Mouse (Mus musculus) frontal cortex, adult (tissue): ENCODE data around the gene Wwc2.
A peak's percentile ranks its signal among the peaks of the same experiment; 100 is the strongest.

Source experiments
- ATAC-seq: cut with Nextera tagmentation; 2 replicates; pipeline ENCODE4 v1.9.2; 2017; ENCODE audit warnings: mild to moderate bottlenecking, moderate library complexity, mixed read lengths; ENCODE audit not compliant: low TSS enrichment

Gene Wwc2

DNA sequence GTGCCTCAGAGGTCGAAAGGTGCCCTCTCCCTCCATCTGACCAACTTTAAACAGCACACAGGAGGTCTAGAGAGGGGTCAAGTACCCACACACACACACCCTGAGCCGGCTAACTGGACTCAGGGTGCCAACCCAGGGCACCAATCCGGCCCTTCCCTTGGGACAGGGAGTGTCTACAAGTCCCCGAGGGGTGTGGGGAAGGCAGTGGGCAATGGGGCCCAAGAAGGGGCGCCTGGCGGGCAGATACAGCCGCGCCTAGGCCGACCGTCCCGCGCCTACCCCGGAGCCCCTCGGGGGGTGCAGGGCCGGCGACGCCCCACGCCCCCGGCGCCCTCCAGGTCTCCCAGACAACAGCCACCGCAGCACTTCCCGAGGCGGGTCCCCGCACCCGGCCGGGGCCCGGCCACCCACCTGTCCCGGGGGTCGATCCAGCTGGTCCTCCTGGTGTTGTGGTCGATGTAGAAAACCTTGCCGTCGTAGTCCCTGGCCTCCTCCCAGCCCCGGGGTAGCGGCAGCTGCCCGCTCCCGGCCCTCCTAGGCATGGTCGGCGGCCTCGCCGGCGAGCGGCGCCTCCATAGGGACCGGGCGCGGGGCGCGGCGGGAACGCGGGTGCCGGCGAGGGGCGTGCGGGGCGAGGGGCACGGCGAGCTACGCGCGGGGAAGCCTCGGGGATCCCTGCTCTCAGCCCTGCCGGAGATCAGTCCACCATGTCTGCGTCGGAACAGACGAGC lies 904 bp downstream of the Wwc2 start:
- peak; percentile 47 for ATAC-seq

- no peak for ATAC-seq
These were observed 1.5 kb downstream of the Wwc2 start for GRCm38 (mm10) chr8:47989211-47989610.

- ATAC-seq: no peak
These were observed 2.6 kb downstream of the Wwc2 start for GRCm38 (mm10) chr8:47988111-47988510.

DNA sequence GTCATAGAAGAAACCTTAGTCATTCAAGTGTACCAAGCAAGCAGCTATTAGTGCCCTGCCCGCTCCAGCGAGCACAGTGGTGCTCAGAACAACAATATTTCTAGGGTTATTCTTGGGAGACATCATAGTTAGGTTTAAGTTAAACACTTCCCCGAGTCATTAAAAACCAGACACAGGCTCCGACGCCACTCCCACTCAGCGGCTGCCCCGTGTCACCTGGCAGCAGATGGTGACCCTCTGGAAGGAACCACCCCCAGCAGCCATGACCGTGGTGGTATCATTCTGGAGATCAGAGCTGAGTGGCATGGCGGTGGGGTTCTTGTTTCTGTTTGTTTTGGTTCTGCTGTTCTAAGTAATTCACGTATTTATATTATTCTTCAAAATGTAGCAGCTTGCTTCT lies 5.1 kb downstream of the Wwc2 start:
- no peak for ATAC-seq

DNA sequence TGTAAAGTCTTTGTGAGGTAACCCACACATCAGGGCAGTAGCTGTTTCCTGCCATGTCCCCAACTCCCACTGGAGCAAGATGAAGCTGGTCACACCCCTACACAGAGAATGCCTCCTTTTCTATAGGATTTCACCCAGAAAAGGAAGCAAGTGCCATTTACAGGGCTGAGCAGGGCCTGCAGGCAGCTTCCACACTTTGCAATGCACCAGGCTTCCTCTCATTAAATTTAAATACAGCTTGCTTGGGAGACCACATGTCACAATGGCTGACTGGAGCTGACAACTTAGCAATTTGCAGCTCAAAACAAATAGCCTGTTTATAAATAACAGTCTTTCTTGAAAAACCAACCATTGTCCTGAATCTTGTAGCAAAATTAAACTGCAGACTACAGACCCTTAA lies 5.5 kb downstream of the Wwc2 start:
- 0 out of 2 replicates have a peak, but pooled peaks have one; percentile 18 for ATAC-seq

- no peak for ATAC-seq
These were observed 9.6 kb downstream of the Wwc2 start for GRCm38 (mm10) chr8:47981075-47981474.

- no peak for ATAC-seq
These were observed 10.8 kb downstream of the Wwc2 start for GRCm38 (mm10) chr8:47979876-47980275.

- no peak for ATAC-seq
These were observed 12.0 kb downstream of the Wwc2 start for GRCm38 (mm10) chr8:47978755-47979154.

DNA sequence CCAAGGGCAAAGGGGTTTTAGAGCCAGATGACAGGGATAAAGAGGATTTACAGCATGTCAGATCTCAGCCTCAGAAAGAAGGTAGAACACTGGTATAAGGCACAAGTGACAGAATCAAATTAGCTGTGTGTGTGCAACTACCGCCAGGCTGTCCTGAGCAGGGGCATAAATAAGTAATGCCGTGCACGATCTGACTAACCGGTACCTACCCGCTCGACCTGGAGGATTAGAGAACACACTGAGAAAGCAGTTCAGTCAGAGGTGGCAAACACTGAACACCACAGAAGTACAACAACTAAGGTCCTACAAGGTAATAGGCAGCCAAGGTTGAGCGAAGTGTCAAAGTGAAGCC lies 15.8 kb downstream of the Wwc2 start:
- ATAC-seq: peak; percentile 27; the same call in 1 of the 2 replicates

DNA sequence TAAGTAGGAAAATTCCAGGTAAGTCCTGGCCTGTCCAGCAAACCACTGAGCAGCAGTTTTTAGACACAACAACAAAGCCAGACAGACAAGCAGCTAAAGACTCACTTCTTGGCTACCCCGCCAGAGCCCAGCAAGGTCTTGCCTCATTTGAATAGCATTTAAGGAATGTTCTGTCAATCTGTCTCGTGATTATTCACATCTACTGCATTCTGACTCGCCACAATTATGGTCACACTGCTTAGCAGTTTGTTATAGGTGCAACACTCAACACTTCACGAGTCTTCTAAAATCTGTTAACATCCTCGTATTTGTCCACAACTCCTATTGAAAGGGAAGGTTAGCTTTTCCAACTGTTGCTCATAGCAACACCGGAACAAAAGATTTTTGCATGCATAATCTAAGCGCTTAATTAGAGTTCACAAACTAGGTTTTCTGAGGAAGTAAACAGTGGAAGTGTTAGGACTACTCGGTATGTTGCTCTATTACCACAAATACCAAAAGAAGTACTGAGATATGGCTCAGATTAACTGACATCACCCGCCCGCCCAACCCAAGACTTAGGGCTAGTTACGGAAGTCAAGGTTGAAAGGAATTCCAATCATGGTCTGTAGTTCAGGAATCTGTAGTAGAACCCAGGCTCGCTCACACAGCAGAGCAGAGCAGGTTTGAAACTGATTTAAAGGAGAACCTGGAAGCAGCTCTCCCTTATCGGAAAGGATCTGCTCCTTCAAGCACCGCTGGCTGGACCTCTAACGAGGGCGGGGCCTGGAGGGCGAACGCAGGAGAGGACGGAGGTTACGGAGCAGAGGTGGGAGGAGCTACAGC lies 16.4 kb downstream of the Wwc2 start:
- ATAC-seq: peak; percentile 55; the same call in 1 of the 2 replicates

- no peak for ATAC-seq
These were observed 19.6 kb downstream of the Wwc2 start for GRCm38 (mm10) chr8:47971121-47971520.

DNA sequence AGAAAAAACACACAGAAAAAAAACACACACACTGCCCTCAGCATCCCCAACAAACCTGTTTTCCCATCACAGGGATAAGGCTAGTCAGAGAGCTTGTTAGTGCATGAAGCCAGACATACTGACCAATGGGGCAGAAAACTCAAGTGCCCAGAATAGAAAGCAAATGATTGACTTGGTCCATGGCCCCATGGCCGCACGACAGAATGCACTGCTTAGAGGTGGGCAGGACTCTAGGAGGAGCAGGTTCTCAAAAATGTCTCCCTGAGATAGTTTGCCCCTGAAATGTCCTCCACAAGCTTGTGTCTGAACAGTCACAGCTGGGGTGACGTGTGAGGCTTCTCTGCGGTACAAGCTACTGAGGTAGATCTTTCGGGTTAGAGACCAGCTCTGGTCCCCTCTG lies 20.1 kb downstream of the Wwc2 start:
- no peak for ATAC-seq

- peak; percentile 31; the same call in 1 of the 2 replicates for ATAC-seq
These were observed 23.4 kb downstream of the Wwc2 start for GRCm38 (mm10) chr8:47967045-47967920.

DNA sequence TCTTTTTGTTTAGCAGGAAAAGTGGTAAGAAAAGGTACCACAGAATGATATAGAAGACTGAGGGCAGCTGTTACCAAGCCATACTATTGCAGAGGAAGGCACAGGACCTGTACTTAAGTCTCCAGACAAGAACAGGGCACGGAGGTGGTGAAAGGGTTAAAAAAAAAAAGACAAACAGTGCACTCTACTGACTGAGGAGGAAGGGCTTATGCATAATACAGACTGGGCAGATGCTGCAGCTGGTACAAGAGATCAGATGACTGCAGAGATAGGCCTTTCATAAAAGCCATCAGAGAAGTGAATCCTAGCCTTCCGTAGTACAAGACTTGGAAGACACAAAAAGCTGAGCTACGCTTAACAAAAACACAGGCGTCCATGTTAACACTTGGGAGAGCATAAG lies 28.2 kb downstream of the Wwc2 start:
- no peak for ATAC-seq

DNA sequence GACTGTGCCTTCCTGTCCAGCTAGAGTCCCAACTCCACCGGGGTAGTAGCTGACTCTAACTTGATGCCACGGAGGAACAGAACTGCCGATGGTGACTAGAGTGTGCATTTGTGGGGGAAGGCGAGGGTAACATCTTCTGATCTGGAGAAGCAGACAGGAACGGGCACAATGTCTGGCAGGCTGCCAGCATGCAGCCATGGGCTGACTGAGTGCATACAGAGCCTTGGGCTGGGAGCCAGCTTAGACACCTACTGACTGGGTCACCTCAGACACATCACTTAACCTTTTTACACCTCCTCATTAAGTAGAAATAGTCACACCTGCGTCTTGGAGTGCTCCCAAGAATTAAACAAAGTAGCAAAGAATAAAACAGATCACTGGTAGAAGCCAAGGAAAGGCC lies 28.7 kb downstream of the Wwc2 start:
- ATAC-seq: no peak

- ATAC-seq: no peak
These were observed 33.2 kb downstream of the Wwc2 start for GRCm38 (mm10) chr8:47957560-47957959.

DNA sequence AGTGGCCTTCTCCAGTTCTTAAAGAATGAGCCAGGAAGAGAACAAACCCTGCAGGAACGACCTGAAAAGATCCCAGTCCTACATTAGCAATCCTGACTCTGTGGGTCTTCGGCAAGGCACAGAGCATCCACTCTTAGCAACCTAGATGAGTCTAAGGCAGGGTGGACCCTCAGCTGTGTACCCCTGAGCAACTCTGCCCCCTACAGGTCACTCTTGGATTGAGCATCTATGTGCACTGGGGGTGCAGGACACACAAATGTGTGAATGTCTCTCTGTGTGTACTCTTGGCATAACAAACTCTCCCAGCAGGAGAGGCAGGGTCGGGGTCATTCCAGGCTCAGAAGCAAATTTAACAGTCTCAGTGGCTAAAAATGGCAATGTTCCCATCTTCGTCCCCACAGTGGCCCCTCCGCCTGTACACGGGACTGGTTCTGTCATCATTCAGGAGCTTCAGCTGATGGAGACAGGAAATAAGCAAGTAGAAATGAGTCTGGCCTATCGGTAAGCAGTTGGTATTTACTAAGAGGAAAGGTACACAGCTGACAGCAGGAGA lies 39.3 kb downstream of the Wwc2 start:
- peak; percentile 38; the same call in 1 of the 2 replicates for ATAC-seq

DNA sequence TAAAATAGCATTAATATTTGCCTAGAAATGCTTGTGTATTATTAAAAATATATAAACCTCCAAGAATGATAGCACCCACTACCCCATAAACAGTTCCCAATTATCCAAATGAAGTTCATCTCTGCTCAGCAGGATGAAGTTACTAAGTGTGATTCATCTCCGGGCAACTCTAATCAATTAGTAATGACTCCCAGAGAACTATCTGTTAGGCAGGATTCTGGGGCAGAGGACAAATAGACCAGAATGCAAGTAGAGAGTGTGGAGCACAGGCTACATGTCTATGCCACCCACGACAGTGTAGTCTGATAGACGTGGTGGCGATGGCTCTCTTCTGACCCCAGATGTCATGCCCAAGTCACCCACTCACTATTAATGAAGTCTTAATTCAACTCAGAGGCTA lies 41.9 kb downstream of the Wwc2 start:
- ATAC-seq: no peak

- ATAC-seq: no peak
These were observed 42.8 kb downstream of the Wwc2 start for GRCm38 (mm10) chr8:47947672-47948618.

DNA sequence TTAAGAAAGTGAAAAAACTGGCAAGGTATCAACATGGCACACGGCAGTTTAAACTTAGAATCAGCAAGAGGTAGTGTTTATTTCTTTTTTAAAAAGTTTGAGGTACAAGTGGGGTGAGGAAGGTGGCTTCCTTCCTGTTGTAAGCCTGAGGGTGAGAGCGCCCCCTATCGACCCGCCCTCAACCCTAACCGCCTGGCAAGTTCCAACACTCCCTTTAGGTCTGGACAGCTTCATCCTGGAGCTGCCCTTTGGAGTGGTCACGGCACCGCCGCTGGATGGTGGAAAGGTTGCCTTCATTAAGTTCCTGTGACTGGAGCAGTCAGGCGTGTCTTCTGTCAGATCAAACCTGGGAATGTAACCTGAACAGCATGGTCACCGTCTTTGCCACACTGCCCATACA lies 47.7 kb downstream of the Wwc2 start:
- ATAC-seq: no peak; the same call in 1 of the 2 replicates

GRCm38 (mm10) chr8:47941028-47941427 lies 49.7 kb downstream of the Wwc2 start:
- ATAC-seq: no peak
